Mouse (Mus musculus) bone marrow, adult 2 months (tissue): ENCODE measurements around the gene Dus2.

Experiments used
- CTCF ChIP-seq: fragments of 200-500 bp; IDR thresholded peaks from 2 replicates; pipeline ENCODE4 v1.5.1; 2011; ENCODE audit warnings: low read length, control low read depth; ENCODE audit not compliant: control insufficient read depth, insufficient read depth
- POLR2A ChIP-seq: fragments of 200-500 bp; IDR thresholded peaks from 2 replicates; pipeline ENCODE4 v1.6.1; 2011; ENCODE audit warnings: low read depth, mild to moderate bottlenecking, control low read depth, low read length, borderline replicate concordance; ENCODE audit not compliant: control insufficient read depth

GRCm38 (mm10) chr8:105964506-105965265, 26.5 kb upstream of the Dus2 start:
- TF ChIP-seq POLR2A (no peak), CTCF (no peak; the same call in 1 of the 2 replicates)
